Comparison of ENCODE assay signal across 17 mouse cellular contexts in the genomic region with DNA sequence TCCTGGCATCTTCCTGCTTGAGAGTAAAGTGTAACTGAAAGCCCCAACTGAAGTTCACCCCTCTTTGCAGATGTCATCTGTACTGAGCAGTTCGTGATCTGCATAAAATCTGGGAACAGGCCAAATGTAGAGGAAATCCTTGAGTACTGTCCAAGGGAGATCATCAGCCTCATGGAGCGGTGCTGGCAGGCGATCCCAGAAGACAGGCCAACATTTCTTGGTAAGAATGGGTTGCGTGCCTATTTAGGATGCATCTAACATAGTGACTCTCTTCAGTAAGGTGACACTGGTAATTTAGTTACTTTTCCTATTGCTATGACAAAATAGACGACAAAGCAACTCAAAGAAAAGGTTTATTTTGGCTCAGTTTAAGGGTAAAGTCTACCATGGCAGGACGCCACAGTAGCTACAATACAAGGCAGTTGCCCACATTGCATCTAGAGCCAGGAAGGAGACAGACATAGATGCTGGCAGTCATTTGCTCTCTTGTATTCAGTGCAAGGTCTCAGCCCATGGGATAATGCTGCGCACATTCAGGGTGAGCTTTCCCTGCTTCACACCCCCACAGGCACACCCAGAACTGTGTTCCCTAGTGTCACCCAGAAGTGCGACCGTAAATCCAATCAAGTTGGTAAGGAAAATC. TPM values are rescaled to one million over a fixed set of nuclear protein-coding genes. Genes with fewer than 3 reads are reported as not detected.
DNase-seq lines count a peak whose midpoint lies in the region; ATAC-seq and TF ChIP-seq lines count a peak whose summit lies in the region.
"Had no signal": no experiment of that assay in that cellular context is flagged by ENCODE, and none has a peak within 500 bp of the region (broad histone marks: within the 10 kb centered on the region; RNA-seq: fewer than 3 reads in every experiment).

No protein-coding gene starts in this region.

- H3K9ac ChIP-seq in hindbrain, embryonic 16.5 days (ENCODE audit: low read depth, low read length) = no peak overlapping the region
- no peak overlapping the region for H3K9ac ChIP-seq in hindbrain, embryonic 11.5 days (ENCODE audit: low read depth, low read length)
- no peak overlapping the region for H3K9ac ChIP-seq in midbrain, postnatal 0 days (replicated peaks; ENCODE audit: low read length, poor library complexity, severe bottlenecking)
- no peak overlapping the region for H3K9ac ChIP-seq in midbrain, embryonic 11.5 days (ENCODE audit: low read length)
- H3K9ac ChIP-seq: limb, embryonic 13.5 days; midbrain, embryonic 15.5 days had no signal

- peaks cover 22% of the 10 kb centered on the region for H3K36me3 ChIP-seq in hindbrain, embryonic 16.5 days (ENCODE audit: control insufficient read depth, insufficient read depth, low read length)
- no peaks in the 10 kb centered on the region for H3K36me3 ChIP-seq in hindbrain, embryonic 11.5 days (ENCODE audit: control insufficient read depth, insufficient read depth, low read length)
- peaks cover 35% of the 10 kb centered on the region; the same call in 1 of the 2 replicates for H3K36me3 ChIP-seq in midbrain, postnatal 0 days (ENCODE audit: insufficient read depth, low read length)
- no peaks in the 10 kb centered on the region for H3K36me3 ChIP-seq in midbrain, embryonic 11.5 days (ENCODE audit: control insufficient read depth, insufficient read depth, low read length)

- TF ChIP-seq CTCF in midbrain, postnatal 0 days (IDR thresholded peaks at IDR 0.05) = no peak

- H3K27me3 ChIP-seq in hindbrain, embryonic 16.5 days (replicated peaks; ENCODE audit: control insufficient read depth, insufficient read depth, low read length) = no peaks in the 10 kb centered on the region
- H3K27me3 ChIP-seq in hindbrain, embryonic 11.5 days (ENCODE audit: control insufficient read depth, insufficient read depth, low read length) = no peaks in the 10 kb centered on the region
- H3K27me3 ChIP-seq in midbrain, postnatal 0 days (ENCODE audit: insufficient read depth, low read length) = no peaks in the 10 kb centered on the region
- H3K27me3 ChIP-seq in midbrain, embryonic 11.5 days (ENCODE audit: control insufficient read depth, insufficient read depth, low read length) = no peaks in the 10 kb centered on the region
- H3K27me3 ChIP-seq: CH12.LX; limb, embryonic 13.5 days; midbrain, embryonic 15.5 days had no signal

- no peak overlapping the region for H3K4me3 ChIP-seq in hindbrain, embryonic 16.5 days (ENCODE audit: low read length)
- H3K4me3 ChIP-seq in hindbrain, embryonic 11.5 days (ENCODE audit: low read depth, low read length) = no peak overlapping the region
- H3K4me3 ChIP-seq in midbrain, postnatal 0 days (ENCODE audit: low read depth, low read length) = no peak overlapping the region
- H3K4me3 ChIP-seq in midbrain, embryonic 11.5 days (ENCODE audit: low read depth, low read length) = no peak overlapping the region
- H3K4me3 ChIP-seq: limb, embryonic 13.5 days; midbrain, embryonic 15.5 days had no signal

- ATAC-seq in cerebellum, adult (ENCODE audit: insufficient number of reproducible peaks, low FRiP score, low TSS enrichment) = peak; percentile 40; the same call in 1 of the 2 replicates
- peak; percentile 92 for ATAC-seq in hindbrain, embryonic 16.5 days
- ATAC-seq in hindbrain, embryonic 11.5 days (ENCODE audit: low FRiP score) = no peak
- ATAC-seq in midbrain, postnatal 0 days (ENCODE audit: low FRiP score) = no peak; the same call in 1 of the 2 replicates
- no peak for ATAC-seq in midbrain, embryonic 11.5 days (ENCODE audit: low FRiP score)
- ATAC-seq: midbrain, embryonic 15.5 days had no signal

- no peaks in the 10 kb centered on the region for H3K9me3 ChIP-seq in hindbrain, embryonic 16.5 days (ENCODE audit: control insufficient read depth, low read length)
- H3K9me3 ChIP-seq in hindbrain, embryonic 11.5 days (ENCODE audit: control insufficient read depth, low read length) = no peaks in the 10 kb centered on the region
- no peaks in the 10 kb centered on the region for H3K9me3 ChIP-seq in midbrain, postnatal 0 days (ENCODE audit: low read length)
- no peaks in the 10 kb centered on the region for H3K9me3 ChIP-seq in midbrain, embryonic 11.5 days (ENCODE audit: control insufficient read depth, low read length)
- H3K9me3 ChIP-seq: midbrain, embryonic 15.5 days had no signal

- DNase-seq in cerebellum, adult 11 months = no peak
- no peak for DNase-seq in hindbrain, embryonic 11.5 days (ENCODE audit: low spot score)
- DNase-seq in midbrain, postnatal 0 days (ENCODE audit: low spot score) = peak; percentile 69
- DNase-seq in midbrain, embryonic 11.5 days (ENCODE audit: low spot score, missing footprints) = no peak
- DNase-seq in cerebellum, postnatal 25 days = peak; percentile 59 to 67
- DNase-seq in layer of hippocampus, postnatal 25 days (ENCODE audit: extremely low spot score in 1 of 2, low spot score in 1 of 2) = no peak
- DNase-seq: adrenal gland, postnatal 25 days; heart, adult 18-20 months; kidney, adult 2 months; kidney, postnatal 25 days; right cerebral cortex, postnatal 14 days had no signal

- H3K27ac ChIP-seq in hindbrain, embryonic 16.5 days (ENCODE audit: low read depth, low read length) = no peak overlapping the region
- no peak overlapping the region for H3K27ac ChIP-seq in hindbrain, embryonic 11.5 days (ENCODE audit: low read depth, low read length)
- no peak overlapping the region for H3K27ac ChIP-seq in midbrain, postnatal 0 days (ENCODE audit: low read depth, low read length)
- H3K27ac ChIP-seq in midbrain, embryonic 11.5 days (ENCODE audit: low read depth, low read length) = no peak overlapping the region
- H3K27ac ChIP-seq: limb, embryonic 13.5 days; midbrain, embryonic 15.5 days; stomach, postnatal 0 days had no signal

- H3K4me2 ChIP-seq in hindbrain, embryonic 16.5 days (ENCODE audit: low read length) = no peak overlapping the region
- H3K4me2 ChIP-seq in hindbrain, embryonic 11.5 days (replicated peaks; ENCODE audit: low read depth, low read length) = no peak overlapping the region
- no peak overlapping the region for H3K4me2 ChIP-seq in midbrain, postnatal 0 days (ENCODE audit: low read depth, low read length, poor library complexity, severe bottlenecking)
- H3K4me2 ChIP-seq in midbrain, embryonic 11.5 days = no peak overlapping the region
- H3K4me2 ChIP-seq: limb, embryonic 13.5 days; midbrain, embryonic 15.5 days had no signal

- no peaks in the 10 kb centered on the region for H3K4me1 ChIP-seq in hindbrain, embryonic 16.5 days (ENCODE audit: control insufficient read depth, insufficient read depth, low read depth, low read length)
- H3K4me1 ChIP-seq in hindbrain, embryonic 11.5 days (replicated peaks; ENCODE audit: control insufficient read depth, insufficient read depth, low read length) = no peaks in the 10 kb centered on the region
- H3K4me1 ChIP-seq in midbrain, postnatal 0 days (ENCODE audit: insufficient read depth, low read length) = no peaks in the 10 kb centered on the region
- no peaks in the 10 kb centered on the region for H3K4me1 ChIP-seq in midbrain, embryonic 11.5 days (ENCODE audit: control insufficient read depth, insufficient read depth, low read length)
- H3K4me1 ChIP-seq: limb, embryonic 13.5 days; midbrain, embryonic 15.5 days had no signal

- WGBS in hindbrain, embryonic 16.5 days = 82% methylated on average over 9 of the region's 9 CpGs
- WGBS in hindbrain, embryonic 11.5 days = 96% methylated on average over 9 of the region's 9 CpGs
- 80% methylated on average over 9 of the region's 9 CpGs for WGBS in midbrain, postnatal 0 days
- WGBS in midbrain, embryonic 11.5 days = 95% methylated on average over 9 of the region's 9 CpGs

RNA-seq across cellular contexts. Expression of a gene that starts 14.5 kb away (rescaled TPM):
- 40.0 and 42.2 TPM in 2 replicates for polyA plus RNA-seq in hindbrain, embryonic 16.5 days (2015; fragmentation: Nextera tagmentation; extraction: Ambion mirVana)
- polyA plus RNA-seq in hindbrain, embryonic 11.5 days (2014; fragmentation: Nextera tagmentation; extraction: Ambion mirVana) = 36.1 and 38.7 TPM in 2 replicates
- total RNA-seq in midbrain, postnatal 0 days (2014; rRNA removed) = 49.7 and 58.5 TPM in 2 replicates
- polyA plus RNA-seq in midbrain, postnatal 0 days (2015; fragmentation: Nextera tagmentation; extraction: Ambion mirVana) = 38.7 and 38.8 TPM in 2 replicates
- polyA plus RNA-seq in midbrain, embryonic 11.5 days (2014; fragmentation: Nextera tagmentation; extraction: Ambion mirVana) = 35.7 and 36.1 TPM in 2 replicates
- total RNA-seq in layer of hippocampus, postnatal 25 days (2021) = 10 to 100 TPM; 38.0 to 43.8 TPM

RNA-seq across cellular contexts. Expression of a gene that starts 14.9 kb away (rescaled TPM):
- 5.9 and 7.0 TPM in 2 replicates for polyA plus RNA-seq in hindbrain, embryonic 16.5 days (2015; fragmentation: Nextera tagmentation; extraction: Ambion mirVana)
- polyA plus RNA-seq in hindbrain, embryonic 11.5 days (2014; fragmentation: Nextera tagmentation; extraction: Ambion mirVana) = 8.9 and 10.1 TPM in 2 replicates
- 7.4 and 10.4 TPM in 2 replicates for total RNA-seq in midbrain, postnatal 0 days (2014; rRNA removed)
- 3.2 and 3.7 TPM in 2 replicates for polyA plus RNA-seq in midbrain, postnatal 0 days (2015; fragmentation: Nextera tagmentation; extraction: Ambion mirVana)
- polyA plus RNA-seq in midbrain, embryonic 11.5 days (2014; fragmentation: Nextera tagmentation; extraction: Ambion mirVana) = 8.2 and 10.0 TPM in 2 replicates
- 1 to 10 TPM; 5.7 to 9.7 TPM for total RNA-seq in layer of hippocampus, postnatal 25 days (2021)

RNA-seq across cellular contexts. Expression of a gene that starts 20.3 kb away (rescaled TPM):
- 42.9 and 45.9 TPM in 2 replicates for polyA plus RNA-seq in hindbrain, embryonic 16.5 days (2015; fragmentation: Nextera tagmentation; extraction: Ambion mirVana)
- 30.3 and 31.1 TPM in 2 replicates for polyA plus RNA-seq in hindbrain, embryonic 11.5 days (2014; fragmentation: Nextera tagmentation; extraction: Ambion mirVana)
- total RNA-seq in midbrain, postnatal 0 days (2014; rRNA removed) = 37.0 and 42.7 TPM in 2 replicates
- 46.4 and 47.7 TPM in 2 replicates for polyA plus RNA-seq in midbrain, postnatal 0 days (2015; fragmentation: Nextera tagmentation; extraction: Ambion mirVana)
- 32.5 and 35.2 TPM in 2 replicates for polyA plus RNA-seq in midbrain, embryonic 11.5 days (2014; fragmentation: Nextera tagmentation; extraction: Ambion mirVana)
- 10 to 100 TPM; 41.5 to 46.1 TPM for total RNA-seq in layer of hippocampus, postnatal 25 days (2021)

RNA-seq across cellular contexts. Expression of a gene that starts 52.6 kb away (rescaled TPM):
- 11.7 TPM in 2 replicates for polyA plus RNA-seq in hindbrain, embryonic 16.5 days (2015; fragmentation: Nextera tagmentation; extraction: Ambion mirVana)
- 21.6 and 23.4 TPM in 2 replicates for polyA plus RNA-seq in hindbrain, embryonic 11.5 days (2014; fragmentation: Nextera tagmentation; extraction: Ambion mirVana)
- total RNA-seq in midbrain, postnatal 0 days (2014; rRNA removed) = 5.9 and 9.8 TPM in 2 replicates
- polyA plus RNA-seq in midbrain, postnatal 0 days (2015; fragmentation: Nextera tagmentation; extraction: Ambion mirVana) = 5.7 and 7.3 TPM in 2 replicates
- 18.7 and 19.4 TPM in 2 replicates for polyA plus RNA-seq in midbrain, embryonic 11.5 days (2014; fragmentation: Nextera tagmentation; extraction: Ambion mirVana)
- 1 to 10 TPM; 5.5 to 5.8 TPM for total RNA-seq in layer of hippocampus, postnatal 25 days (2021)

Comparison
In these comparisons a context has a peak if more than half of its experiments do, and no peak if none do; other contexts are left out.
1. ATAC-seq: peak in cerebellum, adult (single experiment) and hindbrain, embryonic 16.5 days (single experiment); none in hindbrain, embryonic 11.5 days (single experiment), midbrain, postnatal 0 days (single experiment) and midbrain, embryonic 11.5 days (single experiment).
2. DNase-seq: peak in midbrain, postnatal 0 days (single experiment) and cerebellum, postnatal 25 days (2 of 2); none in cerebellum, adult 11 months (single experiment), hindbrain, embryonic 11.5 days (single experiment), midbrain, embryonic 11.5 days (single experiment) and layer of hippocampus, postnatal 25 days (0 of 2).